Mouse (Mus musculus) subcutaneous adipose tissue, adult 2 months (tissue): ENCODE measurements around the gene Dcpp1. TPM values are rescaled to one million over a fixed set of nuclear protein-coding genes. Genes with fewer than 3 reads are reported as not detected.

Experiments used
- polyA plus RNA-seq: library from polyadenylated mRNA; depleted of rRNA; stranded (reverse); fragments of >200 nt; gene quantifications from 2 replicates; pipeline ENCODE4 v1.2.3, GENCODE M21; 2012; ENCODE audit warnings: low replicate concordance; rRNA removed

Dcpp1 gene
- polyA plus RNA-seq: not detected in 2 replicates

GRCm38 (mm10) chr17:23880576-23880975 is at the start of gene Dcpp1, which contains the start of gene Dcpp2:
TSS of gene Dcpp1 (plus strand) at chr17:23880876.
TSS of gene Dcpp2 (plus strand) at chr17:23880880.

GRCm38 (mm10) chr17:23836006-23836575 is 44.6 kb upstream of the Dcpp1 start, which contains the start of gene Prss33:
TSS of gene Prss33 (minus strand) at chr17:23836056.

GRCm38 (mm10) chr17:23843812-23844273 is 36.8 kb upstream of the Dcpp1 start, which contains the start of the genes Prss32 and Prss41:
TSS of gene Prss32 (plus strand) at chr17:23843855.
TSS of gene Prss41 (minus strand) at chr17:23844172.

GRCm38 (mm10) chr17:23867756-23868155 is 12.9 kb upstream of the Dcpp1 start, which contains the start of gene Prss21:
TSS of gene Prss21 (plus strand) at chr17:23868056.

GRCm38 (mm10) chr17:23917158-23917557 is 36.5 kb downstream of the Dcpp1 start, which contains the start of gene Dcpp3:
TSS of gene Dcpp3 (plus strand) at chr17:23917458.

Other genes starting within 250 kb of the Dcpp1 start
- gene Mmp25, start 235.6 kb upstream of the Dcpp1 start, polyA plus RNA-seq: 0.37 and 1.3 TPM in 2 replicates
- 0.09 and 0.81 TPM in 2 replicates for gene Bicdl2, start 220.4 kb upstream of the Dcpp1 start, polyA plus RNA-seq
- gene Hcfc1r1, start 207.3 kb upstream of the Dcpp1 start, polyA plus RNA-seq: 347 and 380 TPM in 2 replicates
- 23.8 and 34.1 TPM in 2 replicates for gene Thoc6, start 207.0 kb upstream of the Dcpp1 start, polyA plus RNA-seq
- 16.6 and 25.7 TPM in 2 replicates for gene Tnfrsf12a, start 203.4 kb upstream of the Dcpp1 start, polyA plus RNA-seq
- gene Cldn6, start 201.6 kb upstream of the Dcpp1 start, polyA plus RNA-seq: 1.6 TPM in 1 of 2 replicates, not detected in the other
- 1.7 TPM in 1 of 2 replicates, not detected in the other for gene Cldn9, start 196.8 kb upstream of the Dcpp1 start, polyA plus RNA-seq
- gene 1520401A03Rik, start 158.1 kb upstream of the Dcpp1 start, polyA plus RNA-seq: 0.05 and 0.06 TPM in 2 replicates
- 22.6 and 25.7 TPM in 2 replicates for gene Pkmyt1, start 154.5 kb upstream of the Dcpp1 start, polyA plus RNA-seq
- 37.7 and 88.3 TPM in 2 replicates for gene Paqr4, start 140.0 kb upstream of the Dcpp1 start, polyA plus RNA-seq
- gene Kremen2, start 135.0 kb upstream of the Dcpp1 start, polyA plus RNA-seq: 0.10 and 0.24 TPM in 2 replicates
- 51.7 and 65.7 TPM in 2 replicates for gene Flywch1, start 109.3 kb upstream of the Dcpp1 start, polyA plus RNA-seq
- 5.5 and 18.8 TPM in 2 replicates for gene Flywch2, start 94.8 kb upstream of the Dcpp1 start, polyA plus RNA-seq
- 400 and 623 TPM in 2 replicates for gene Srrm2, start 90.3 kb upstream of the Dcpp1 start, polyA plus RNA-seq
- gene Elob, start 51.7 kb upstream of the Dcpp1 start, polyA plus RNA-seq: 589 and 702 TPM in 2 replicates
- 0.09 and 0.33 TPM in 2 replicates for gene Prss33, start 44.8 kb upstream of the Dcpp1 start, polyA plus RNA-seq
- gene Prss32, start 37.0 kb upstream of the Dcpp1 start, polyA plus RNA-seq: not detected in 2 replicates
- 0.32 and 0.64 TPM in 2 replicates for gene Prss41, start 36.7 kb upstream of the Dcpp1 start, polyA plus RNA-seq
- 0.09 TPM in 1 of 2 replicates, not detected in the other for gene Prss21, start 12.8 kb upstream of the Dcpp1 start, polyA plus RNA-seq
- not detected in 2 replicates for gene Dcpp2, start within 50 bp of the Dcpp1 start, polyA plus RNA-seq
- not detected in 2 replicates for gene Dcpp3, start 36.6 kb downstream of the Dcpp1 start, polyA plus RNA-seq
- not detected in 2 replicates for gene Sbp, start 60.8 kb downstream of the Dcpp1 start, polyA plus RNA-seq
- not detected in 2 replicates for gene Sbpl, start 74.4 kb downstream of the Dcpp1 start, polyA plus RNA-seq
- 0.37 and 1.5 TPM in 2 replicates for gene Prss30, start 99.7 kb downstream of the Dcpp1 start, polyA plus RNA-seq
- 1.0 TPM in 1 of 2 replicates, not detected in the other for gene Prss22, start 117.2 kb downstream of the Dcpp1 start, polyA plus RNA-seq
- gene Prss27, start 157.3 kb downstream of the Dcpp1 start, polyA plus RNA-seq: 2.3 and 9.7 TPM in 2 replicates
- gene Kctd5, start 192.6 kb downstream of the Dcpp1 start, polyA plus RNA-seq: 17.6 and 36.4 TPM in 2 replicates